Mouse (Mus musculus) lung, postnatal 0 days (tissue): ENCODE data around the gene Nat8f1. TPM values are rescaled to one million over a fixed set of nuclear protein-coding genes. Genes with fewer than 3 reads are reported as not detected.
"Not testable (repeated sequence)": the region's sequence is repeated elsewhere in the genome, so short reads cannot be mapped to it uniquely, and the experiment has no call there.

Experiments used
- ATAC-seq: fragments of 200-750 bp; cut with Nextera tagmentation; 2 replicates; pipeline ENCODE4 v1.8.0; 2017; ENCODE audit warnings: moderate library complexity
- DNase-seq: peaks from one replicate; pipeline ENCODE4 v3.0.0-alpha.2; 2016; ENCODE audit warnings: low spot score
- H3K27ac ChIP-seq: fragments of 300-500 bp; sonication (generic); 2 replicates; pipeline ENCODE4 v1.5.1; 2014; ENCODE audit warnings: antibody characterized with exemption, mild to moderate bottlenecking, low read length, mixed read lengths
- H3K27me3 ChIP-seq: fragments of 300-500 bp; sonication (generic); replicated peaks from 2 replicates; pipeline ENCODE4 v1.6.1; 2014; ENCODE audit warnings: low read length, mixed read lengths; ENCODE audit not compliant: insufficient read depth
- H3K36me3 ChIP-seq: fragments of 300-500 bp; sonication (generic); 2 replicates; pipeline ENCODE4 v1.6.1; 2014; ENCODE audit warnings: low read length, mixed read lengths; ENCODE audit not compliant: insufficient read depth
- H3K4me1 ChIP-seq: fragments of 300-500 bp; sonication (generic); 2 replicates; pipeline ENCODE4 v1.6.1; 2014; ENCODE audit warnings: antibody characterized with exemption, low read depth, low read length, mixed read lengths; ENCODE audit not compliant: insufficient read depth
- H3K4me2 ChIP-seq: fragments of 300-500 bp; sonication (generic); replicated peaks from 2 replicates; pipeline ENCODE4 v1.6.1; 2014; ENCODE audit warnings: low read depth, mild to moderate bottlenecking, low read length, moderate library complexity, mixed read lengths
- H3K4me3 ChIP-seq: fragments of 300-500 bp; sonication (generic); 2 replicates; pipeline ENCODE4 v1.5.1; 2014; ENCODE audit warnings: low read depth, low read length
- H3K9ac ChIP-seq: fragments of 300-500 bp; sonication (generic); replicated peaks from 2 replicates; pipeline ENCODE4 v1.6.1; 2014; ENCODE audit warnings: low read depth, mild to moderate bottlenecking
- H3K9me3 ChIP-seq: fragments of 300-500 bp; sonication (generic); 2 replicates; pipeline ENCODE4 v1.6.1; 2016; ENCODE audit warnings: low read length, mixed read lengths
- CTCF ChIP-seq: IDR thresholded peaks from 2 replicates; pipeline ENCODE4 v1.5.1; 2016; ENCODE audit warnings: antibody characterized with exemption, mild to moderate bottlenecking
- EP300 ChIP-seq: IDR thresholded peaks from 2 replicates; pipeline ENCODE4 v1.6.1; 2016; ENCODE audit warnings: antibody characterized with exemption, mild to moderate bottlenecking, control low read depth
- WGBS: fragments of 180-500 bp; shearing (Covaris S2); extraction: QIAGEN DNeasy Blood & Tissue Kit; methylation state at CpG from one replicate; pipeline ENCODE4 v1.1.7; 2014; 5-methylcytosine and 5-hydroxymethylcytosine counted together
- polyA plus RNA-seq: library from polyadenylated mRNA; unstranded; fragments of >200 nt; fragmentation: Nextera tagmentation; extraction: Ambion mirVana; gene quantifications from 2 replicates; pipeline ENCODE4 v1.2.1, GENCODE M21; 2015

The Nat8f1 gene
- polyA plus RNA-seq, 1 experiment from 2014 or later, result 11.2 TPM

DNA sequence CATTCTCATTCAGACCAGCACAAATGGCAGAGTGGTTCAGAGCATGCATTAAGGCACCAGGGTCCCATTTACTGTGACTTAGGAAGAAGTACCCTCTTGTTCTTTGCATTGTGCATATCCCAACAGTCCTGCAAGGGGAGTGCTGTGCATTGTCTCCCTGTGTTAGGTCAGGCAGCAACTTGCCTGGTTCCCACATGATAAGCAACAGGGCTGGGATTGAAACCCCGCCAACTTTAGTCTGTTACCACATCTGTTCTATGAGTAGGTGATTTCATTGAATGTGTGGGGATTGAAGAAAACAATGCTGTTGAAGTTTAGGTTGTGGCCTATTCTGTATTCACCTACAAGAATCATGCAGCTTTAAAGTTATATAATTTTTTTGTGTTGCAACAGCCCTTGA lies 11.2 kb upstream of the Nat8f1 start:
- no peak overlapping the region for H3K4me2 ChIP-seq
- 93% methylated on average over 1 of the region's 1 CpGs for WGBS
- ATAC-seq (no peak), DNase-seq (no peak)
- H3K9me3 ChIP-seq, result no peaks in the 10 kb centered on the region
- H3K27ac ChIP-seq, result no peak overlapping the region
- H3K9ac ChIP-seq, result no peak overlapping the region
- H3K4me1 ChIP-seq, result no peaks in the 10 kb centered on the region
- no peaks in the 10 kb centered on the region for H3K27me3 ChIP-seq
- TF ChIP-seq EP300, result no peak
- no peak for TF ChIP-seq CTCF
- H3K36me3 ChIP-seq, result peaks cover 12% of the 10 kb centered on the region; the same call in 1 of the 2 replicates
- no peak overlapping the region for H3K4me3 ChIP-seq

DNA sequence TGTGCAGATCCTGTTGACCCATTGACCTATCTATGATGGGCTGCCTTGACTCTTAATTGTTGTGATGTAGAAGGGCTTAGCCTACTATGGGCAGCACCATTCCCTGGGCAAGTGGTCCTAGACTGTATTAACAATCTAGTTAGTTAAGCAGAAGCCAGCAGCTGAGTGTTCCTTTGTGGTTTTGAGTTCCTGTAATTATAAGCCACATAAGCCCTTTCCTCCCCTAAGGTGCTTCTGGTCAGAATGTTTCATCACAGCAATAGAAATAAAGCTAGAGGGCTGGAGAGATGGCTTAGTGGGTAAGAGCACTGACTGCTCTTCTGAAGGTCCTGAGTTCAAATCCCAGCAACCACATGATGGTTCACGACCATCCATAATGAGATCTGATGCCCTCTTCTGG lies 8.2 kb upstream of the Nat8f1 start:
- Histone ChIP-seq H3K27me3 (no peaks in the 10 kb centered on the region), H3K9ac (no peak overlapping the region), H3K27ac (no peak overlapping the region), H3K4me2 (no peak overlapping the region), H3K4me1 (no peaks in the 10 kb centered on the region), H3K36me3 (peaks cover 10% of the 10 kb centered on the region; the same call in 1 of the 2 replicates), H3K4me3 (no peak overlapping the region), H3K9me3 (no peaks in the 10 kb centered on the region)
- no peak for ATAC-seq
- DNase-seq, result no peak
- TF ChIP-seq EP300 (no peak), CTCF (no peak)
- WGBS, result 90% methylated on average over 1 of the region's 1 CpGs

- Histone ChIP-seq H3K36me3 (no peaks in the 10 kb centered on the region), H3K4me3 (no peak overlapping the region), H3K27ac (no peak overlapping the region), H3K9me3 (no peaks in the 10 kb centered on the region), H3K9ac (no peak overlapping the region), H3K4me1 (peaks cover 4% of the 10 kb centered on the region; the same call in 1 of the 2 replicates), H3K27me3 (no peaks in the 10 kb centered on the region), H3K4me2 (no peak overlapping the region)
- DNase-seq (no peak), ATAC-seq (no peak)
- WGBS, result 73% methylated on average over 4 of the region's 4 CpGs
- no peak for TF ChIP-seq EP300
- no peak for TF ChIP-seq CTCF
Observed at GRCm38 (mm10) chr6:85919401-85919800, 3.9 kb upstream of the Nat8f1 start.

GRCm38 (mm10) chr6:85918341-85918740 lies 2.9 kb upstream of the Nat8f1 start:
- not testable (repeated sequence) for H3K27ac ChIP-seq, H3K4me3 ChIP-seq, H3K9ac ChIP-seq, H3K9me3 ChIP-seq, H3K4me1 ChIP-seq, DNase-seq, H3K36me3 ChIP-seq, H3K27me3 ChIP-seq, ATAC-seq, H3K4me2 ChIP-seq
- WGBS, result 94% methylated on average over 3 of the region's 3 CpGs

GRCm38 (mm10) chr6:85916596-85916995 lies 1.1 kb upstream of the Nat8f1 start:
- peak overlapping the region; percentile 87; the same call in 1 of the 2 replicates for H3K27ac ChIP-seq
- no peak for DNase-seq
- no peaks in the 10 kb centered on the region for H3K36me3 ChIP-seq
- H3K9me3 ChIP-seq, result no peaks in the 10 kb centered on the region
- TF ChIP-seq CTCF (no peak), EP300 (no peak)
- peak overlapping the region; percentile 64; the same call in 1 of the 2 replicates for H3K4me3 ChIP-seq
- H3K27me3 ChIP-seq, result no peaks in the 10 kb centered on the region
- peak overlapping the region; percentile 88 for H3K4me2 ChIP-seq
- H3K4me1 ChIP-seq, result peaks cover 4% of the 10 kb centered on the region; the same call in 1 of the 2 replicates
- H3K9ac ChIP-seq, result peak overlapping the region; percentile 64
- ATAC-seq, result no peak
- 76% methylated on average over 6 of the region's 6 CpGs for WGBS

GRCm38 (mm10) chr6:85915141-85915538 lies 347 bp downstream of the Nat8f1 start:
- 2% methylated on average over 11 of the region's 11 CpGs for WGBS
- Histone ChIP-seq H3K27me3 (no peaks in the 10 kb centered on the region), H3K4me1 (peaks cover 4% of the 10 kb centered on the region; the same call in 1 of the 2 replicates), H3K9me3 (no peaks in the 10 kb centered on the region), H3K4me2 (peak overlapping the region; percentile 88), H3K36me3 (no peaks in the 10 kb centered on the region), H3K4me3 (peak overlapping the region; percentile 64), H3K27ac (peak overlapping the region; percentile 87), H3K9ac (peak overlapping the region; percentile 64)
- DNase-seq, result no peak
- TF ChIP-seq EP300 (no peak), CTCF (no peak)
- ATAC-seq, result no peak

GRCm38 (mm10) chr6:85911587-85911986 lies 3.9 kb downstream of the Nat8f1 start, which contains the start of gene Tprkb:
Gene Tprkb, plus strand, starts transcription at chr6:85911865.
- no peak within 1 kb of the TSS for H3K9ac ChIP-seq
- WGBS, result 71% methylated on average over 3 of the region's 3 CpGs
- no peaks in the 10 kb centered on the region for H3K9me3 ChIP-seq
- H3K4me2 ChIP-seq, result no peak within 1 kb of the TSS
- ATAC-seq (no peak), DNase-seq (peak; percentile 32)
- H3K27me3 ChIP-seq, result no peaks in the 10 kb centered on the region
- no peaks in the 10 kb centered on the region for H3K36me3 ChIP-seq
- no peak within 1 kb of the TSS for H3K4me3 ChIP-seq
- H3K27ac ChIP-seq, result no peak within 1 kb of the TSS
- TF ChIP-seq EP300, result no peak
- TF ChIP-seq CTCF, result no peak
- H3K4me1 ChIP-seq, result peaks cover 4% of the 10 kb centered on the region; the same call in 1 of the 2 replicates
